Mouse (Mus musculus): ENCODE measurements at regions not wholly inside any gene's neighbourhood (a gene's known extent, or its start where the extent isn't known, plus 50 kb on each side); places are given as distances from the start of the nearest gene placed in this dataset.

DNA sequence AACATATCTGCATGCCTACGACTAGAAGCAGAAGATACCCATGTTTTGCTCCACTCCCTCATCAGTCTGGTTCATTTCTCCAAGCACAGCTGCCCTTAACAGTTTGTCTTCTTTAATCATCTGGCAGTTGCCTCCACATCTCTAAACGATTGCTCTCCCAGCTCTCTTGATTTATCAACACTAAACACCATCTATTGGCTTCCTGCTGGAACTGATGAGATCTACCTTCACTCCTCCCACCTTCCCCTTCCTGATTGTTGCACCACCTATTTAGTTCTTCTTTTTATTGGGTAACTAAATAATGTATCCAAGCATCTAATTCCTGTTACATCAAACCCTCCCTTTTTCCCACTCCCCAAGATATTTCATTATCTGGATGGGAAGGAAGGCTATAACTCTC lies 101.7 kb downstream of the Fam173b start:
- TF ChIP-seq CTCF (IDR thresholded peaks at IDR 0.05; ENCODE audit: low read depth): no peak
- no peak for TF ChIP-seq EP300 (IDR thresholded peaks at IDR 0.05; ENCODE audit: low read depth)

Measured in heart, postnatal 0 days (tissue).